Mouse (Mus musculus): ENCODE data around the gene Rnase4. TPM values are rescaled to one million over a fixed set of nuclear protein-coding genes. Genes with fewer than 3 reads are reported as not detected.

The Rnase4 gene
- polyA plus RNA-seq, 1 experiment from 2014 or later, result 19.2 TPM

GRCm38 (mm10) chr14:51060761-51061160 is 30.1 kb upstream of the Rnase4 start:
- Histone ChIP-seq H3K36me3 (ENCODE audit: control insufficient read depth, insufficient read depth, low read length) (no peaks in the 10 kb centered on the region), H3K4me3 (ENCODE audit: low read depth, low read length) (no peak overlapping the region), H3K9ac (ENCODE audit: low read depth, low read length) (no peak overlapping the region), H3K9me3 (ENCODE audit: control insufficient read depth, low read length) (no peaks in the 10 kb centered on the region), H3K27me3 (ENCODE audit: control insufficient read depth, insufficient read depth, low read length) (no peaks in the 10 kb centered on the region), H3K4me1 (replicated peaks; ENCODE audit: control insufficient read depth, insufficient read depth, low read length) (no peaks in the 10 kb centered on the region), H3K27ac (ENCODE audit: low read depth, low read length) (no peak overlapping the region), H3K4me2 (replicated peaks; ENCODE audit: low read depth, low read length) (no peak overlapping the region)
- no peak for ATAC-seq (ENCODE audit: low FRiP score)
- 84% methylated on average over 5 of the region's 5 CpGs for WGBS
- DNase-seq (ENCODE audit: low spot score), result no peak

GRCm38 (mm10) chr14:51068956-51069355 is 21.9 kb upstream of the Rnase4 start:
- no peak overlapping the region for H3K4me2 ChIP-seq (replicated peaks; ENCODE audit: low read depth, low read length)
- ATAC-seq (ENCODE audit: low FRiP score) (no peak), DNase-seq (ENCODE audit: low spot score) (no peak)
- H3K9ac ChIP-seq (ENCODE audit: low read depth, low read length), result no peak overlapping the region
- H3K36me3 ChIP-seq (ENCODE audit: control insufficient read depth, insufficient read depth, low read length), result no peaks in the 10 kb centered on the region
- 91% methylated on average over 5 of the region's 5 CpGs for WGBS
- no peak overlapping the region for H3K27ac ChIP-seq (ENCODE audit: low read depth, low read length)
- no peaks in the 10 kb centered on the region for H3K9me3 ChIP-seq (ENCODE audit: control insufficient read depth, low read length)
- no peak overlapping the region for H3K4me3 ChIP-seq (ENCODE audit: low read depth, low read length)
- no peaks in the 10 kb centered on the region for H3K27me3 ChIP-seq (ENCODE audit: control insufficient read depth, insufficient read depth, low read length)
- no peaks in the 10 kb centered on the region for H3K4me1 ChIP-seq (replicated peaks; ENCODE audit: control insufficient read depth, insufficient read depth, low read length)

- Histone ChIP-seq H3K27me3 (ENCODE audit: control insufficient read depth, insufficient read depth, low read length) (no peaks in the 10 kb centered on the region), H3K4me1 (replicated peaks; ENCODE audit: control insufficient read depth, insufficient read depth, low read length) (no peaks in the 10 kb centered on the region), H3K9me3 (ENCODE audit: control insufficient read depth, low read length) (no peaks in the 10 kb centered on the region), H3K4me2 (replicated peaks; ENCODE audit: low read depth, low read length) (no peak overlapping the region), H3K4me3 (ENCODE audit: low read depth, low read length) (no peak overlapping the region), H3K9ac (ENCODE audit: low read depth, low read length) (no peak overlapping the region), H3K27ac (ENCODE audit: low read depth, low read length) (no peak overlapping the region), H3K36me3 (ENCODE audit: control insufficient read depth, insufficient read depth, low read length) (no peaks in the 10 kb centered on the region)
- ATAC-seq (ENCODE audit: low FRiP score) (no peak), DNase-seq (ENCODE audit: low spot score) (peak; percentile 62)
- WGBS, result 82% methylated on average over 2 of the region's 2 CpGs
These were observed 21.3 kb upstream of the Rnase4 start for GRCm38 (mm10) chr14:51069617-51070016.

DNA sequence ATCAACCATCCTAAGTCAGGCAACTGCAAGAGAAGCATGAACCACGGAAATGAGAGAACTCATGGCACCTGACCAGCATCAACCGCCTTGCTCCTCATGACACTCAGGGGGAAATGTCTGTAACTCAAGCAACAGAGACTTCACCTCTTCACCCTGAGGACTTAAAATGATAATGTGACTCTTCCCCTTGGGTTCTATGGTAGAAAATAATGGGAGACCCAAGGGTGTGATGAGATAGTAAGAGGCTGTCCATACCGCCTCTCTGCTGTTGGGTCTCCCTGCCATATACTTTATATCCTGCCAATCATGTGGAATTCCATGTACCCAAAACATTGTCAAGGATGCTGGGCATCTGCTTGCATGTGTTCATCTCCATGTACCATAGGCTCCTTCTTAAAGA is 16.5 kb upstream of the Rnase4 start, which contains the start of gene Olfr750:
TSS of gene Olfr750 (minus strand) at position 101 of the 400 bp plus-strand sequence.
- no peak for ATAC-seq (ENCODE audit: low FRiP score)
- H3K9ac ChIP-seq (ENCODE audit: low read depth, low read length), result no peak within 1 kb of the TSS
- no peak within 1 kb of the TSS for H3K27ac ChIP-seq (ENCODE audit: low read depth, low read length)
- DNase-seq (ENCODE audit: low spot score), result no peak
- no peaks in the 10 kb centered on the region for H3K27me3 ChIP-seq (ENCODE audit: control insufficient read depth, insufficient read depth, low read length)
- no peaks in the 10 kb centered on the region for H3K9me3 ChIP-seq (ENCODE audit: control insufficient read depth, low read length)
- H3K4me2 ChIP-seq (replicated peaks; ENCODE audit: low read depth, low read length), result no peak within 1 kb of the TSS
- no peaks in the 10 kb centered on the region for H3K36me3 ChIP-seq (ENCODE audit: control insufficient read depth, insufficient read depth, low read length)
- 87% methylated on average over 3 of the region's 3 CpGs for WGBS
- H3K4me3 ChIP-seq (ENCODE audit: low read depth, low read length), result no peak within 1 kb of the TSS
- no peaks in the 10 kb centered on the region for H3K4me1 ChIP-seq (replicated peaks; ENCODE audit: control insufficient read depth, insufficient read depth, low read length)

- H3K9ac ChIP-seq (ENCODE audit: low read depth, low read length), result no peak overlapping the region
- H3K36me3 ChIP-seq (ENCODE audit: control insufficient read depth, insufficient read depth, low read length), result no peaks in the 10 kb centered on the region
- no peak overlapping the region for H3K4me3 ChIP-seq (ENCODE audit: low read depth, low read length)
- WGBS, result 78% methylated on average over 1 of the region's 1 CpGs
- no peaks in the 10 kb centered on the region for H3K4me1 ChIP-seq (replicated peaks; ENCODE audit: control insufficient read depth, insufficient read depth, low read length)
- 0 out of 2 replicates have a peak, but pooled peaks cover 2% of the 10 kb centered on the region for H3K27me3 ChIP-seq (ENCODE audit: control insufficient read depth, insufficient read depth, low read length)
- no peaks in the 10 kb centered on the region for H3K9me3 ChIP-seq (ENCODE audit: control insufficient read depth, low read length)
- DNase-seq (ENCODE audit: low spot score) (no peak), ATAC-seq (ENCODE audit: low FRiP score) (no peak)
- no peak overlapping the region for H3K4me2 ChIP-seq (replicated peaks; ENCODE audit: low read depth, low read length)
- no peak overlapping the region for H3K27ac ChIP-seq (ENCODE audit: low read depth, low read length)
These were observed 11.7 kb upstream of the Rnase4 start for GRCm38 (mm10) chr14:51079180-51079579.

- no peaks in the 10 kb centered on the region for H3K36me3 ChIP-seq (ENCODE audit: control insufficient read depth, insufficient read depth, low read length)
- no peak overlapping the region for H3K4me2 ChIP-seq (replicated peaks; ENCODE audit: low read depth, low read length)
- no peak for ATAC-seq (ENCODE audit: low FRiP score)
- no peak overlapping the region for H3K9ac ChIP-seq (ENCODE audit: low read depth, low read length)
- H3K27ac ChIP-seq (ENCODE audit: low read depth, low read length), result no peak overlapping the region
- no peak overlapping the region for H3K4me3 ChIP-seq (ENCODE audit: low read depth, low read length)
- H3K9me3 ChIP-seq (ENCODE audit: control insufficient read depth, low read length), result no peaks in the 10 kb centered on the region
- H3K27me3 ChIP-seq (ENCODE audit: control insufficient read depth, insufficient read depth, low read length), result 0 out of 2 replicates have a peak, but pooled peaks cover 2% of the 10 kb centered on the region
- H3K4me1 ChIP-seq (replicated peaks; ENCODE audit: control insufficient read depth, insufficient read depth, low read length), result no peaks in the 10 kb centered on the region
- no peak for DNase-seq (ENCODE audit: low spot score)
- WGBS, result 96% methylated on average over 2 of the region's 2 CpGs
These were observed 9.8 kb upstream of the Rnase4 start for GRCm38 (mm10) chr14:51081035-51081434.

GRCm38 (mm10) chr14:51082599-51083581 is 8.0 kb upstream of the Rnase4 start:
- peak overlapping the region; percentile 73 for H3K4me2 ChIP-seq (replicated peaks; ENCODE audit: low read depth, low read length)
- ATAC-seq (ENCODE audit: low FRiP score), result peak; percentile 77
- no peaks in the 10 kb centered on the region for H3K4me1 ChIP-seq (replicated peaks; ENCODE audit: control insufficient read depth, insufficient read depth, low read length)
- H3K4me3 ChIP-seq (ENCODE audit: low read depth, low read length), result peak overlapping the region; percentile 47
- DNase-seq (ENCODE audit: low spot score), result peak; percentile 79
- H3K27ac ChIP-seq (ENCODE audit: low read depth, low read length), result no peak overlapping the region
- no peaks in the 10 kb centered on the region for H3K36me3 ChIP-seq (ENCODE audit: control insufficient read depth, insufficient read depth, low read length)
- no peaks in the 10 kb centered on the region for H3K9me3 ChIP-seq (ENCODE audit: control insufficient read depth, low read length)
- 0 out of 2 replicates have a peak, but pooled peaks cover 2% of the 10 kb centered on the region for H3K27me3 ChIP-seq (ENCODE audit: control insufficient read depth, insufficient read depth, low read length)
- H3K9ac ChIP-seq (ENCODE audit: low read depth, low read length), result peak overlapping the region; percentile 24; the same call in 1 of the 2 replicates
- 4% methylated on average over 39 of the region's 40 CpGs for WGBS

- Histone ChIP-seq H3K9me3 (ENCODE audit: control insufficient read depth, low read length) (no peaks in the 10 kb centered on the region), H3K36me3 (ENCODE audit: control insufficient read depth, insufficient read depth, low read length) (no peaks in the 10 kb centered on the region), H3K27me3 (ENCODE audit: control insufficient read depth, insufficient read depth, low read length) (0 out of 2 replicates have a peak, but pooled peaks cover 2% of the 10 kb centered on the region), H3K9ac (ENCODE audit: low read depth, low read length) (no peak overlapping the region), H3K4me3 (ENCODE audit: low read depth, low read length) (0 out of 2 replicates have a peak overlapping the region, but pooled peaks have one; percentile 10), H3K27ac (ENCODE audit: low read depth, low read length) (no peak overlapping the region), H3K4me2 (replicated peaks; ENCODE audit: low read depth, low read length) (peak overlapping the region; percentile 73), H3K4me1 (replicated peaks; ENCODE audit: control insufficient read depth, insufficient read depth, low read length) (no peaks in the 10 kb centered on the region)
- DNase-seq (ENCODE audit: low spot score) (no peak), ATAC-seq (ENCODE audit: low FRiP score) (no peak)
- 11% methylated on average over 7 of the region's 7 CpGs for WGBS
These were observed 7.1 kb upstream of the Rnase4 start for GRCm38 (mm10) chr14:51083805-51084204.

Data from hindbrain, embryonic 11.5 days (tissue).